Mouse (Mus musculus) Patski (cell line): ENCODE data around the gene Orc1. TPM values are rescaled to one million over a fixed set of nuclear protein-coding genes. Genes with fewer than 3 reads are reported as not detected.
A peak's percentile ranks its signal among the peaks of the same experiment; 100 is the strongest.

Source experiments
- ATAC-seq: fragments of 100-300 bp; one replicate; pipeline ENCODE4 v1.8.0; 2021
- CTCF ChIA-PET: fragments of 350-600 bp; sonication (Branson Sonifier 250); formaldehyde crosslinking; loops from one replicate; lab custom pipeline; 2022; ENCODE audit warnings: inconsistent platforms; lab: Charles Lee
- POLR2A ChIA-PET: fragments of 350-600 bp; sonication (Branson Sonifier 250); formaldehyde crosslinking; loops from one replicate; lab custom pipeline; 2022; ENCODE audit warnings: antibody characterized with exemption, inconsistent platforms; lab: Charles Lee
- DNase-seq: peaks from one replicate; pipeline ENCODE4 v3.0.0-alpha.2; 2011; ENCODE audit warnings: low read depth, low spot score
- H3K27me3 ChIP-seq: fragments of 371-371 bp; one replicate; pipeline ENCODE4 v1.5.1; 2021
- CTCF ChIP-seq: fragments of 100-300 bp; IDR thresholded peaks from one replicate; pipeline ENCODE4 v1.5.1; 2021
- in situ Hi-C: fragments of 300-500 bp; cut with MboI; formaldehyde crosslinking; loops from 3 replicates; pipeline ENCODE4 v1.11.1; 2018; ENCODE audit warnings: low pct_unique_long_range_greater_than_20kb, mixed read lengths
- polyA plus RNA-seq: library from polyadenylated mRNA; unstranded; gene quantifications from one replicate; pipeline ENCODE4 v1.2.3, GENCODE M21; 2021

Gene Orc1
- polyA plus RNA-seq, 1 experiment from 2014 or later: 2.1 TPM

GRCm38 (mm10) chr4:108635101-108635500 lies 55.9 kb downstream of the Orc1 start:
- DNase-seq (no peak), ATAC-seq (no peak)
- ChIA-PET CTCF (no interaction called here), POLR2A (no interaction called here)
- no peak for TF ChIP-seq CTCF
- H3K27me3 ChIP-seq: no peaks in the 10 kb centered on the region
- in situ Hi-C loops: no loop called here

GRCm38 (mm10) chr4:108637721-108638120 lies 58.5 kb downstream of the Orc1 start:
- CTCF ChIA-PET: interaction anchor here (1.2 kb wide), 1 partner anchor 27 kb away, joined by 3 read pairs; no protein-coding TSS in a partner anchor

GRCm38 (mm10) chr4:108638752-108639151 lies 59.5 kb downstream of the Orc1 start:
- in situ Hi-C loops: no loop called here
- ChIA-PET POLR2A (interaction anchor here (0.7 kb wide), 1 partner anchor 173 kb away, joined by 3 read pairs; no protein-coding TSS in a partner anchor), CTCF (interaction anchor here (1.2 kb wide), 1 partner anchor 26 kb away, joined by 3 read pairs; no protein-coding TSS in a partner anchor)
- DNase-seq (no peak), ATAC-seq (no peak)
- no peaks in the 10 kb centered on the region for H3K27me3 ChIP-seq
- TF ChIP-seq CTCF: no peak

More at GRCm38 (mm10) chr4:108637721-108638120, 58.5 kb downstream of the Orc1 start:
- in situ Hi-C loops: no loop called here
- DNase-seq: no peak
- POLR2A ChIA-PET: no interaction called here
- TF ChIP-seq CTCF: no peak
- H3K27me3 ChIP-seq: no peaks in the 10 kb centered on the region
- ATAC-seq: no peak

DNA sequence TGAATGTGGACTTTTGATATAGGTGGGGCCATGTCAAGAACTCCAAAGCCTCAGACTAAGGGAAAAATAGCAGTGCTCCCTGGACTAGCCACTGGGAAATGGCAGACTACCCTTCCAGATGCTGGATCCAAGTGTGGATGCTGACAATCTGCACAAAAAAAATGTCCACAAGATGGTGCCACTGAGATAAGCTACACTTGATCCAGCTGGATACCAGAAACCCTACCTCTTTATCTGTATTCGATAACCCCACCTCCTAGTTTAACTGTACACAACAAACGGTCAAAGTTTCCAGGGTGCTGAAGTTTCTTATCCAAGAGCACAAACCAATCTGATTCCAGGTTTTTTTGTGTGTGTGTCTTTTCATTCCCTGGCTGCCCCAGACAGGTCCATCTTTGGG lies 85.2 kb downstream of the Orc1 start:
- ChIA-PET POLR2A (no interaction called here), CTCF (interaction anchor here (0.6 to 1.2 kb wide), 2 partner anchors 18 to 26 kb away, joined by 3 to 4 read pairs; no protein-coding TSS in a partner anchor)
- peak; percentile 58 for TF ChIP-seq CTCF
- DNase-seq (no peak), ATAC-seq (no peak)
- in situ Hi-C loops: no loop called here
- H3K27me3 ChIP-seq: no peaks in the 10 kb centered on the region

Other genes starting within 250 kb of the Orc1 start
- not detected for gene Shisal2a, start 196.1 kb upstream of the Orc1 start, polyA plus RNA-seq
- gene Gpx7, start 172.5 kb upstream of the Orc1 start, polyA plus RNA-seq: not detected
- 23.9 TPM for gene Tut4, start 120.0 kb upstream of the Orc1 start, polyA plus RNA-seq
- gene Prpf38a, start 87 bp upstream of the Orc1 start, polyA plus RNA-seq: 37.3 TPM
- gene Cc2d1b, start 40.5 kb downstream of the Orc1 start, polyA plus RNA-seq: 47.3 TPM
- gene 3110021N24Rik, start 140.2 kb downstream of the Orc1 start, polyA plus RNA-seq: 0.19 TPM
- gene Zfyve9, start 201.4 kb downstream of the Orc1 start, polyA plus RNA-seq: 17.6 TPM